ENCODE assay signal across 10 mouse cellular contexts in the genomic region with DNA sequence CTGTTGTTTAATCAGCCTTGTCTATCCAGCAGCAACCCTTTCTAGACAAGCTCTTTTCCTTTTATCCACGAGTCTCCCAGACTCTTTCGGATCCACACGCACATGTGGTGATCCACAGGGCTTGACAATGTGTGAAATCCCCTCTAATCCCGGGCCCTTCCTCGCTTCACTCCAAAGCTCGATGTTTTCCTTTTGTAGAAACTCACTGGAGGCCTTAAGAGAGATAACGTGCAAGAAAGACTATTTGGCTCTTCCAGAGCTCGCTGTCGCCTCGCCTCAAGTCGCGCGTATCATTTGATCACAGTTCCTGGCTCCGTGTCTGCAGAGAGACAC.
DNase-seq lines count a peak whose midpoint lies in the region; ATAC-seq and TF ChIP-seq lines count a peak whose summit lies in the region.
"Had no signal": no experiment of that assay in that cellular context is flagged by ENCODE, and none has a peak within 500 bp of the region (broad histone marks: within the 10 kb centered on the region; RNA-seq: fewer than 3 reads in every experiment).

No protein-coding gene starts in this region.

- H3K9me3 ChIP-seq in heart, embryonic 12.5 days (replicated peaks): no peaks in the 10 kb centered on the region
- no peaks in the 10 kb centered on the region for H3K9me3 ChIP-seq in forebrain, postnatal 0 days (ENCODE audit: low read length)
- H3K9me3 ChIP-seq: limb, embryonic 13.5 days had no signal

- peak overlapping the region; percentile 42 for H3K27ac ChIP-seq in heart, embryonic 12.5 days (ENCODE audit: poor library complexity, severe bottlenecking)
- H3K27ac ChIP-seq in forebrain, postnatal 0 days (ENCODE audit: low read depth, low read length): no peak overlapping the region
- H3K27ac ChIP-seq: limb, embryonic 13.5 days had no signal

- H3K4me1 ChIP-seq in heart, embryonic 12.5 days (replicated peaks): peaks cover 21% of the 10 kb centered on the region
- H3K4me1 ChIP-seq in lung, adult 2 months (ENCODE audit: control insufficient read depth, insufficient read depth, low read length): peaks cover 5% of the 10 kb centered on the region
- H3K4me1 ChIP-seq in forebrain, postnatal 0 days (ENCODE audit: insufficient read depth): 0 out of 2 replicates have a peak, but pooled peaks cover 6% of the 10 kb centered on the region

- no peak for ATAC-seq in heart, embryonic 12.5 days (ENCODE audit: insufficient number of reproducible peaks, low FRiP score)
- peak; percentile 48 for ATAC-seq in forebrain, postnatal 0 days
- no peak for ATAC-seq in granulocyte monocyte progenitor cell, adult 5-6 weeks (replicated peaks; ENCODE audit: poor library complexity, severe bottlenecking)

- TF ChIP-seq POLR2A in lung, adult 2 months (IDR thresholded peaks at IDR 0.05; ENCODE audit: borderline replicate concordance, extremely low read depth, low read depth, low read length): no peak

- no peaks in the 10 kb centered on the region for H3K36me3 ChIP-seq in heart, embryonic 12.5 days
- H3K36me3 ChIP-seq in forebrain, postnatal 0 days (ENCODE audit: insufficient read depth): no peaks in the 10 kb centered on the region
- H3K36me3 ChIP-seq: G1E; limb, embryonic 13.5 days had no signal

- 48% methylated on average over 14 of the region's 14 CpGs for WGBS in heart, embryonic 12.5 days
- 41% methylated on average over 14 of the region's 14 CpGs for WGBS in lung, adult 2 months
- 61% methylated on average over 14 of the region's 14 CpGs for WGBS in forebrain, postnatal 0 days

- peak overlapping the region; percentile 40 for H3K9ac ChIP-seq in heart, embryonic 12.5 days
- no peak overlapping the region for H3K9ac ChIP-seq in forebrain, postnatal 0 days
- H3K9ac ChIP-seq: limb, embryonic 13.5 days had no signal

- TF ChIP-seq CTCF in lung, adult 2 months (IDR thresholded peaks at IDR 0.05; ENCODE audit: insufficient read depth, low read length): no peak
- TF ChIP-seq CTCF in forebrain, postnatal 0 days (IDR thresholded peaks at IDR 0.05; ENCODE audit: low read depth): no peak

- no peaks in the 10 kb centered on the region for H3K27me3 ChIP-seq in heart, embryonic 12.5 days (replicated peaks)
- H3K27me3 ChIP-seq in forebrain, postnatal 0 days (ENCODE audit: insufficient read depth, low read length): no peaks in the 10 kb centered on the region
- H3K27me3 ChIP-seq: limb, embryonic 13.5 days had no signal

- peak overlapping the region; percentile 30 for H3K4me3 ChIP-seq in heart, embryonic 12.5 days
- peak overlapping the region; percentile 37 for H3K4me3 ChIP-seq in lung, adult 2 months (replicated peaks; ENCODE audit: extremely low read depth, low read depth, low read length)
- H3K4me3 ChIP-seq in forebrain, postnatal 0 days (ENCODE audit: low read depth, low read length): 0 out of 2 replicates have a peak overlapping the region, but pooled peaks have one; percentile 5
- H3K4me3 ChIP-seq: limb, embryonic 13.5 days had no signal

- peak overlapping the region; percentile 67 for H3K4me2 ChIP-seq in heart, embryonic 12.5 days
- peak overlapping the region; percentile 30 for H3K4me2 ChIP-seq in forebrain, postnatal 0 days (ENCODE audit: low read depth)

- no peak for DNase-seq in heart, adult 9 months (ENCODE audit: low spot score in 2 of 2)
- DNase-seq in lung, adult 2 months: no peak
- no peak for DNase-seq in lung, postnatal 25 days (ENCODE audit: low spot score)
- peak; percentile 28 for DNase-seq in brain, adult 2 months (ENCODE audit: low read depth, low spot score)
- peak; percentile 21 for DNase-seq in forebrain, postnatal 0 days
- DNase-seq in kidney, postnatal 4 days: no peak

Comparison
In these comparisons a context has a peak if more than half of its experiments do, and no peak if none do; other contexts are left out.
1. DNase-seq: peak in brain, adult 2 months (single experiment) and forebrain, postnatal 0 days (single experiment); none in heart, adult 9 months (0 of 2), lung, adult 2 months (single experiment), lung, postnatal 25 days (single experiment) and kidney, postnatal 4 days (0 of 2).
2. Peak in every context shown above with its lines, with median percentiles within 50 percentile points of each other: H3K4me3 ChIP-seq.